Mouse (Mus musculus): ENCODE results near the gene Pctp. TPM values are rescaled to one million over a fixed set of nuclear protein-coding genes. Genes with fewer than 3 reads are reported as not detected.

Pctp gene
- total and polyA plus RNA-seq, 3 experiments = 24.6 to 31.8 (median 28.0) TPM

- H3K9ac ChIP-seq (ENCODE audit: insufficient read depth, low read depth) = no peak overlapping the region
- H3K36me3 ChIP-seq (replicated peaks in 1 of 2; ENCODE audit: control insufficient read depth in 1 of 2, insufficient read depth in 1 of 2, low read length in 1 of 2) = no peaks in the 10 kb centered on the region
- H3K4me3 ChIP-seq (replicated peaks in 1 of 3; ENCODE audit: low read depth in 2 of 3, low read length in 2 of 3, poor library complexity in 1 of 3) = peak overlapping the region in 1 of 3 experiments; percentile 29
- TF ChIP-seq NELFE (IDR thresholded peaks at IDR 0.05; ENCODE audit: low read depth, low read length) (no peak), MEF2A (IDR thresholded peaks at IDR 0.05; ENCODE audit: borderline replicate concordance, low read depth, low read length) (no peak), HCFC1 (IDR thresholded peaks at IDR 0.05; ENCODE audit: low read depth, low read length) (no peak), USF2 (conservative IDR thresholded peaks at IDR 0.05; ENCODE audit: low read depth, low read length) (no peak), RCOR1 (conservative IDR thresholded peaks at IDR 0.05; ENCODE audit: low read depth, low read length) (no peak), EP300 (IDR thresholded peaks at IDR 0.05; ENCODE audit: low read length) (no peak)
- dilution Hi-C loops (cut with MboI; ENCODE audit: extremely low pct_ligation_motif_present, extremely low pct_unique_long_range_greater_than_20kb, low sequenced_read_pairs) = no loop called here
- no peak for DNase-seq (ENCODE audit: extremely low read depth)
- in situ Hi-C loops (cut with MboI; ENCODE audit: low pct_ligation_motif_present, low pct_unique_long_range_greater_than_20kb, low sequenced_read_pairs) = loop anchor here (25.0 kb wide), 1 partner anchor 634 kb away; no protein-coding TSS in a partner anchor
- peaks cover 4% of the 10 kb centered on the region for H3K9me3 ChIP-seq (replicated peaks; ENCODE audit: low read length)
- H3K4me1 ChIP-seq (ENCODE audit: control insufficient read depth in 1 of 2, insufficient read depth in 2 of 2) = peaks cover 27 to 48% of the 10 kb centered on the region in 2 experiments
- H3K79me2 ChIP-seq (replicated peaks; ENCODE audit: control insufficient read depth, extremely low read depth, insufficient read depth, poor library complexity, severe bottlenecking) = no peaks in the 10 kb centered on the region
- peak overlapping the region; percentile 70 for H3K4me2 ChIP-seq (ENCODE audit: insufficient read depth, low read depth, poor library complexity, severe bottlenecking)
- no peaks in the 10 kb centered on the region for H3K27me3 ChIP-seq (replicated peaks)
- no peak overlapping the region for H3K27ac ChIP-seq (ENCODE audit: insufficient read depth, low read depth)
These were observed 24.8 kb downstream of the Pctp start for GRCm38 (mm10) chr11:89977746-89978352.

GRCm38 (mm10) chr11:89976361-89976760 is 26.3 kb downstream of the Pctp start:
- H3K9ac ChIP-seq (ENCODE audit: insufficient read depth, low read depth) = no peak overlapping the region
- H3K36me3 ChIP-seq (replicated peaks in 1 of 2; ENCODE audit: control insufficient read depth in 1 of 2, insufficient read depth in 1 of 2, low read length in 1 of 2) = no peaks in the 10 kb centered on the region
- no peaks in the 10 kb centered on the region for H3K27me3 ChIP-seq (replicated peaks)
- no peaks in the 10 kb centered on the region for H3K79me2 ChIP-seq (replicated peaks; ENCODE audit: control insufficient read depth, extremely low read depth, insufficient read depth, poor library complexity, severe bottlenecking)
- TF ChIP-seq PAX5 (IDR thresholded peaks at IDR 0.05; ENCODE audit: low read length) (no peak), GABPA (IDR thresholded peaks at IDR 0.05; ENCODE audit: insufficient replicate concordance, low read depth, low read length) (no peak), UBTF (IDR thresholded peaks at IDR 0.05; ENCODE audit: low read depth, low read length) (no peak)
- H3K9me3 ChIP-seq (replicated peaks; ENCODE audit: low read length) = peaks cover 4% of the 10 kb centered on the region
- no peak for DNase-seq (ENCODE audit: extremely low read depth)
- in situ Hi-C loops (cut with MboI; ENCODE audit: low pct_ligation_motif_present, low pct_unique_long_range_greater_than_20kb, low sequenced_read_pairs) = loop anchor here (25.0 kb wide), 1 partner anchor 636 kb away; no protein-coding TSS in a partner anchor
- H3K4me2 ChIP-seq (ENCODE audit: insufficient read depth, low read depth, poor library complexity, severe bottlenecking) = no peak overlapping the region
- no peak overlapping the region for H3K27ac ChIP-seq (ENCODE audit: insufficient read depth, low read depth)
- H3K4me3 ChIP-seq (replicated peaks in 1 of 3; ENCODE audit: low read depth in 2 of 3, low read length in 2 of 3, poor library complexity in 1 of 3) = no peak overlapping the region
- dilution Hi-C loops (cut with MboI; ENCODE audit: extremely low pct_ligation_motif_present, extremely low pct_unique_long_range_greater_than_20kb, low sequenced_read_pairs) = no loop called here
- peaks cover 18 to 37% of the 10 kb centered on the region in 2 experiments for H3K4me1 ChIP-seq (ENCODE audit: control insufficient read depth in 1 of 2, insufficient read depth in 2 of 2)

DNA sequence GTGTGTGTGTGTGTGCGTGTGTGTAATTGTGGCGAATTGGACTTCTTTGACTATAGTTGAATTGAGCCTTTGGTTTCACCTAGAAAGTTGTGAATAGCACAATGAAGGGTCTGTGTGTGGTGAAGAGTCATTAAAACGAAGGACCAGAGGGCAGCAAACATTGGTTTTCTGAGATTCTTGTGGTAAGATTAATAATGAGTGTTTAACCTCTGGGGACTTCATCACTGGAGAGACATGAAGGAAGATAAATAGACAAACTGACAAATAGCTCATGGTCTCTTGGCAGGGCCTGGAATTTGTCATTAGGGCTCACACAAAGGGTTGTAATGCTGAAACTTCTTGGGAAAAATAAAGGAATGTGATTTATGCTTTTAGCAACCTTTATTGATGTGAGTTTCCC is 31.4 kb downstream of the Pctp start:
- no peak overlapping the region for H3K9ac ChIP-seq (ENCODE audit: insufficient read depth, low read depth)
- no peaks in the 10 kb centered on the region for H3K27me3 ChIP-seq (replicated peaks)
- no peak for DNase-seq (ENCODE audit: extremely low read depth)
- no peak overlapping the region for H3K27ac ChIP-seq (ENCODE audit: insufficient read depth, low read depth)
- peaks cover 0 to 4% of the 10 kb centered on the region in 2 experiments; a peak in 1 of 4 replicates for H3K4me1 ChIP-seq (ENCODE audit: control insufficient read depth in 1 of 2, insufficient read depth in 2 of 2)
- H3K4me3 ChIP-seq (replicated peaks in 1 of 3; ENCODE audit: low read depth in 2 of 3, low read length in 2 of 3, poor library complexity in 1 of 3) = no peak overlapping the region
- H3K79me2 ChIP-seq (replicated peaks; ENCODE audit: control insufficient read depth, extremely low read depth, insufficient read depth, poor library complexity, severe bottlenecking) = no peaks in the 10 kb centered on the region
- TF ChIP-seq ETS1 (conservative IDR thresholded peaks at IDR 0.05; ENCODE audit: low read depth, low read length) (no peak), RAD21 (IDR thresholded peaks at IDR 0.05; ENCODE audit: low read depth, low read length) (no peak), IRF4 (IDR thresholded peaks at IDR 0.05; ENCODE audit: low read depth, low read length) (no peak), ZKSCAN1 (IDR thresholded peaks at IDR 0.05; ENCODE audit: borderline replicate concordance, low read depth, low read length) (no peak), BHLHE40 (IDR thresholded peaks at IDR 0.05; ENCODE audit: low read depth, low read length) (no peak), USF2 (conservative IDR thresholded peaks at IDR 0.05; ENCODE audit: low read depth, low read length) (no peak), UBTF (IDR thresholded peaks at IDR 0.05; ENCODE audit: low read depth, low read length) (no peak), JUN (IDR thresholded peaks at IDR 0.05; ENCODE audit: insufficient read depth, low read depth, low read length) (no peak), MXI1 (IDR thresholded peaks at IDR 0.05; ENCODE audit: low read depth, low read length) (no peak), KAT2A (IDR thresholded peaks at IDR 0.05; ENCODE audit: insufficient replicate concordance, low read length) (no peak), MYC (IDR thresholded peaks at IDR 0.05; ENCODE audit: low read depth, low read length) (no peak), EP300 (IDR thresholded peaks at IDR 0.05; ENCODE audit: low read length) (no peak), E2F4 (IDR thresholded peaks at IDR 0.05; ENCODE audit: insufficient replicate concordance, low read depth, low read length) (no peak)
- no peaks in the 10 kb centered on the region for H3K36me3 ChIP-seq (replicated peaks in 1 of 2; ENCODE audit: control insufficient read depth in 1 of 2, insufficient read depth in 1 of 2, low read length in 1 of 2)
- in situ Hi-C loops (cut with MboI; ENCODE audit: low pct_ligation_motif_present, low pct_unique_long_range_greater_than_20kb, low sequenced_read_pairs) = no loop called here
- no peak overlapping the region for H3K4me2 ChIP-seq (ENCODE audit: insufficient read depth, low read depth, poor library complexity, severe bottlenecking)
- dilution Hi-C loops (cut with MboI; ENCODE audit: extremely low pct_ligation_motif_present, extremely low pct_unique_long_range_greater_than_20kb, low sequenced_read_pairs) = no loop called here
- H3K9me3 ChIP-seq (replicated peaks; ENCODE audit: low read length) = no peaks in the 10 kb centered on the region

All from CH12.LX (cell line).